Mouse (Mus musculus): Measurements from ENCODE around the gene Ppard. TPM values are rescaled to one million over a fixed set of nuclear protein-coding genes. Genes with fewer than 3 reads are reported as not detected.

Gene Ppard
- polyA plus RNA-seq, 1 experiment from 2014 or later, result 0.66 TPM

DNA sequence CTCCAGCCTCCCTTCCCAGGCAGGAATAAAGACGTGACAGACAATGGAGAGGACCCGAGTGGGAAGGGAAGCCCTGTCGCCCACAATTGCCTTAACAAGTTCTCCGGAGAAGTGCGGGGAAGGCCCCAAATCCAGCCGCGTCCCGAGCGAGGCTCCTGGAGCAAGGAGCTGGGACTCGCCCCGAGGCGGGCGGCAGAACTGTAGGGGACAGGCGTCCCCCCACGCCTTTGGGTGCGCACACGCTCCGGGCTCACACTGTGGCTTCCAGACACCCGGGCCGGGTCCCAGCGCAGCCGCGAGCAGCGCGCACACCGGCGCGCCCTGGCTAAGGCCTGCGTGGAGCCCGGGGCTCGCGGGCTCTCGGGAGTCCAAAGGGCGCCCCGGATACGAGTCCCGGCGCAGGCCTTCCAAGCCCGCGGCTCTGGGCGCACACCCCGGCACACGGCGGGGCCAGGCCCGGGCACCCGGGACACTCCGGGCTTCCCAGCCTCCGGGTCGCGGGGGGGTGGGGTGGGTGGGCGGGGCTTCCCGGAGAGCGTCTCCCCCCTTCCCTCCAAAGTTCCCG lies 117.5 kb downstream of the Ppard start:
- DNase-seq (no peak), ATAC-seq (peak; percentile 81)
- peaks cover 21% of the 10 kb centered on the region for H3K4me1 ChIP-seq (ENCODE audit: insufficient read depth)
- peak overlapping the region; percentile 69 for H3K4me3 ChIP-seq (ENCODE audit: low read depth, low read length)
- under 1% methylated on average over 34 of the region's 54 CpGs for WGBS (ENCODE audit: insufficient replicate concordance)
- peak overlapping the region; percentile 88 for H3K4me2 ChIP-seq (ENCODE audit: low read depth, low read length)
- peaks cover 33% of the 10 kb centered on the region for H3K27me3 ChIP-seq (ENCODE audit: insufficient read depth, low read length)
- no peaks in the 10 kb centered on the region for H3K36me3 ChIP-seq (replicated peaks; ENCODE audit: insufficient read depth, low read length)
- H3K27ac ChIP-seq (ENCODE audit: low read depth), result peak overlapping the region; percentile 96
- TF ChIP-seq CTCF (IDR thresholded peaks at IDR 0.05; ENCODE audit: low read depth), result no peak
- TF ChIP-seq EP300 (IDR thresholded peaks at IDR 0.05; ENCODE audit: low read depth), result no peak
- peak overlapping the region; percentile 79 for H3K9ac ChIP-seq (replicated peaks)
- H3K9me3 ChIP-seq (ENCODE audit: low read length), result no peaks in the 10 kb centered on the region

DNA sequence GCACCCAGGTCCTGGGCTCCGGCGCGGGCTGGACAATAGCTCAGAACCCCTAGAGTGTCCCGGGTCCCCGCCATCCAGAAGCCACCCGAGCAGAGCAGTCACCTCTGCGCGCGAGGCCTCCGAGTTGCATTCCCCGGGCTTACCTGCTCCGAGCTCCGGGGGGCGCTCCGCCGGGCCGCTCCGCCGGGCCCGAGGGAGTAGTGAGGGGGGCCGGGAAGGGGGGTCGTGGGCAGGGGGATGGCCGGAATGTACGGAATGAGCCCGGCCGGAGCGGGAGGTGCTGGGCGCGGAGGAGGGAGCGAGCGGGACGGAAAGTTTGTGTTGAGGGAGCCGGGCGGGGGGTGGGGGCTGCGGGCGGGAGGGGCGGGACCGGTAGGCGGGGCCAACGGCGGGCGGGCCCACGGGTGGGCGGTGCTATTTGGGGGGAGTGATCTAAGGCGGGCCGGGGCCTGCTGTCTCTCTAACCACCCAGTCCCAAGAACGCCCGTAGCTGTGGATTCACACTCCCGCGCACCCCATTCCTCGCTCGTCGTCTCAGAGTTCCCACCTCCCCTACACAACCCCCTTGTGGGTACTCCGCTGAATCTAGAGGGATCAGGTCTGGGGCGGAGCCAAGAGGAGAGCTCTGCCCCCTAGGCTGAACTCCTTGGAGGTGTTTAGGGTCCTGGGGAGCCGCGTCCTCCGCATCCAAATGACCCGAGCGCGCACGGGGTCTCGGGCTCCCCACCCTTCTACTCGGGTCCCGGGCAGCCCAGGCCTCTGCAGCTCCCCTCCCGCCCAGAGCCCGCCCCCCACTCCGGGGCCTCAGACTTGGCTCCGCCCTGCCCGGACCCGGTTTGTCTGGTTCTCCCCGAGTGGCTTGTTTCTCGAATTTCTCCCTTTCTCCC lies 118.2 kb downstream of the Ppard start, which contains the start of gene Tead3:
Gene Tead3, minus strand, starts transcription at position 352 of the 887 bp plus-strand sequence.
- WGBS (ENCODE audit: insufficient replicate concordance), result under 1% methylated on average over 56 of the region's 73 CpGs
- Histone ChIP-seq H3K27ac (ENCODE audit: low read depth) (peak within 1 kb of the TSS; percentile 96), H3K4me1 (ENCODE audit: insufficient read depth) (peaks cover 21% of the 10 kb centered on the region), H3K27me3 (ENCODE audit: insufficient read depth, low read length) (peaks cover 30% of the 10 kb centered on the region), H3K4me3 (ENCODE audit: low read depth, low read length) (peak within 1 kb of the TSS; percentile 69), H3K9ac (replicated peaks) (peak within 1 kb of the TSS; percentile 79), H3K36me3 (replicated peaks; ENCODE audit: insufficient read depth, low read length) (no peaks in the 10 kb centered on the region), H3K4me2 (ENCODE audit: low read depth, low read length) (peak within 1 kb of the TSS; percentile 88), H3K9me3 (ENCODE audit: low read length) (no peaks in the 10 kb centered on the region)
- DNase-seq (peak; percentile 86), ATAC-seq (peak; percentile 79)
- no peak for TF ChIP-seq CTCF (IDR thresholded peaks at IDR 0.05; ENCODE audit: low read depth)
- TF ChIP-seq EP300 (IDR thresholded peaks at IDR 0.05; ENCODE audit: low read depth), result no peak

Other genes with a start within 250 kb of the Ppard start
- 0.07 TPM in 1 of 2 replicates, not detected in the other for gene Tcp11, start 152.1 kb upstream of the Ppard start, polyA plus RNA-seq (2015; fragmentation: Nextera tagmentation; extraction: Ambion mirVana)
- gene Scube3, start 90.6 kb upstream of the Ppard start, polyA plus RNA-seq (2015; fragmentation: Nextera tagmentation; extraction: Ambion mirVana), result 0.05 and 0.06 TPM in 2 replicates
- 6.1 and 6.2 TPM in 2 replicates for gene Zfp523, start 55.6 kb upstream of the Ppard start, polyA plus RNA-seq (2015; fragmentation: Nextera tagmentation; extraction: Ambion mirVana)
- gene Def6, start 24.9 kb upstream of the Ppard start, polyA plus RNA-seq (2015; fragmentation: Nextera tagmentation; extraction: Ambion mirVana), result 8.3 and 9.0 TPM in 2 replicates
- gene Fance, start 80.8 kb downstream of the Ppard start, polyA plus RNA-seq (2015; fragmentation: Nextera tagmentation; extraction: Ambion mirVana), result 6.7 and 7.1 TPM in 2 replicates
- gene Rpl10a, start 95.8 kb downstream of the Ppard start, polyA plus RNA-seq (2015; fragmentation: Nextera tagmentation; extraction: Ambion mirVana), result 296 and 311 TPM in 2 replicates
- gene Tead3, start 118.1 kb downstream of the Ppard start, polyA plus RNA-seq (2015; fragmentation: Nextera tagmentation; extraction: Ambion mirVana), result 0.79 and 1.2 TPM in 2 replicates
- 0.18 and 0.33 TPM in 2 replicates for gene Tulp1, start 132.5 kb downstream of the Ppard start, polyA plus RNA-seq (2015; fragmentation: Nextera tagmentation; extraction: Ambion mirVana)